Mouse (Mus musculus): Measurements from ENCODE around the gene Vps13a. TPM values are rescaled to one million over a fixed set of nuclear protein-coding genes. Genes with fewer than 3 reads are reported as not detected.

The Vps13a gene
- total RNA-seq, 2 experiments from 2014 or later, result 25.9 to 36.6 TPM

GRCm38 (mm10) chr19:16593256-16593974 lies 187.3 kb downstream of the Vps13a start:
- no peak for ATAC-seq (ENCODE audit: poor library complexity, severe bottlenecking)

GRCm38 (mm10) chr19:16585379-16585778 lies 195.4 kb downstream of the Vps13a start:
- ATAC-seq (ENCODE audit: poor library complexity, severe bottlenecking), result no peak; the same call in 1 of the 2 replicates

GRCm38 (mm10) chr19:16584546-16584945 lies 196.2 kb downstream of the Vps13a start:
- ATAC-seq (ENCODE audit: poor library complexity, severe bottlenecking), result no peak

GRCm38 (mm10) chr19:16580501-16580900 lies 200.2 kb downstream of the Vps13a start:
- no peak for ATAC-seq (ENCODE audit: poor library complexity, severe bottlenecking)

GRCm38 (mm10) chr19:16579656-16580260 lies 201.0 kb downstream of the Vps13a start:
- ATAC-seq (ENCODE audit: poor library complexity, severe bottlenecking), result no peak

GRCm38 (mm10) chr19:16576790-16577189 lies 203.9 kb downstream of the Vps13a start:
- ATAC-seq (ENCODE audit: poor library complexity, severe bottlenecking), result no peak

Other genes with a start within 250 kb of the Vps13a start
- not detected in 2 replicates for gene Foxb2, start 92.9 kb upstream of the Vps13a start, total RNA-seq (2015)
- not detected in 2 replicates for gene Foxb2, start 92.9 kb upstream of the Vps13a start, total RNA-seq (2017)
- 1.6 and 3.2 TPM in 2 replicates for gene Prune2, start 175.2 kb upstream of the Vps13a start, total RNA-seq (2015)
- 2.0 and 3.4 TPM in 2 replicates for gene Prune2, start 175.2 kb upstream of the Vps13a start, total RNA-seq (2017)